Mouse (Mus musculus) layer of hippocampus, postnatal 25 days (tissue): ENCODE measurements at regions not wholly inside any gene's neighbourhood (a gene's known extent, or its start where the extent isn't known, plus 50 kb on each side); places are given as distances from the start of the nearest gene placed in this dataset.
A peak's percentile ranks its signal among the peaks of the same experiment; 100 is the strongest.

Source experiments
- DNase-seq, 2 experiments: peaks; one replicate each; pipeline ENCODE4 v3.0.0; 2022; ENCODE audit warnings: mixed read lengths in 2 of 2, low spot score in 1 of 2; ENCODE audit errors: extremely low spot score in 1 of 2

- DNase-seq = no peak
Measured at GRCm38 (mm10) chrX:109686502-109687130, 490.1 kb downstream of the Gm6377 start.

GRCm38 (mm10) chrX:109734961-109735537 lies 538.5 kb downstream of the Gm6377 start:
- peak in 1 of 2 experiments; percentile 8 for DNase-seq

DNA sequence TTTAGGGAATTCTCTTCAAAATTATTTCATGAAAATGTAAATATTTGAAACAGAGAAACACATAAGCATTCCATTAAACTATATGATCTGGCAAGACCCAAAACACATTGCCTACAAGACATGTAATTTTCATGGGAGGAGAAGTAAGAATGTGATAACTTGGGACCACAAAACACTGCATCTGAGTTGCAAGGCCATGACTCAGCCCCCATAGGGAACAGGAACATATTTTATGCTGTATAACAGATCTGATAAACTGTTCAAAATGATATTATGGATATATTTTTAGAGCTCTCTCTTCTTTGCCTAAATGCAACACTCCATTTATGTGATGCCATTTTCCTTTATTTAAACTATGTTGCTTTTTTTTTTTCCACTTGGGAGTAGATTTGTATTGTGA lies 539.4 kb downstream of the Gm6377 start:
- no peak for DNase-seq
